Mouse (Mus musculus) small intestine, adult 2 months (tissue): ENCODE results near the gene Chmp3.

ENCODE experiments used
- CTCF ChIP-seq: fragments of 200-500 bp; IDR thresholded peaks from 2 replicates; pipeline ENCODE4 v1.5.1; 2012; ENCODE audit warnings: low read depth, mild to moderate bottlenecking, control low read depth, inconsistent platforms, low read length, moderate library complexity, mixed read lengths; ENCODE audit not compliant: insufficient replicate concordance, insufficient read length; ENCODE audit errors: extremely low read depth
- POLR2A ChIP-seq: fragments of 200-500 bp; IDR thresholded peaks from 2 replicates; pipeline ENCODE4 v1.6.1; 2012; ENCODE audit warnings: low read depth, mild to moderate bottlenecking, control low read depth, inconsistent platforms, low read length, moderate library complexity

GRCm38 (mm10) chr6:71624723-71625122 is 81.1 kb downstream of the Chmp3 start:
- TF ChIP-seq CTCF (no peak), POLR2A (no peak)
